Mouse (Mus musculus) CH12.LX (cell line): Measurements from ENCODE around the gene Nav3. TPM values are rescaled to one million over a fixed set of nuclear protein-coding genes. Genes with fewer than 3 reads are reported as not detected.

Experiments used
- DNase-seq: peaks from one replicate; pipeline ENCODE4 v3.0.0-alpha.2; 2013; ENCODE audit errors: extremely low read depth
- H3K27ac ChIP-seq: 2 replicates; pipeline ENCODE4 v1.5.1; 2012; ENCODE audit warnings: low read depth, mild to moderate bottlenecking, control low read depth, moderate library complexity; ENCODE audit not compliant: insufficient read depth
- H3K27me3 ChIP-seq: replicated peaks from 2 replicates; pipeline ENCODE3; 2012; ENCODE audit warnings: inconsistent platforms
- H3K36me3 ChIP-seq, 2 experiments: replicated peaks in 1 of 2; 2 replicates each; pipeline versions ENCODE3 to v1.6.1; 2012; ENCODE audit warnings: inconsistent platforms in 1 of 2, low read length in 1 of 2, mild to moderate bottlenecking in 1 of 2, mixed read lengths in 1 of 2, moderate library complexity in 1 of 2; ENCODE audit not compliant: control insufficient read depth in 1 of 2, insufficient read depth in 1 of 2
- H3K4me1 ChIP-seq, 2 experiments: 2 replicates each; pipeline ENCODE4 v1.6.1; 2012; ENCODE audit warnings: inconsistent platforms in 1 of 2, moderate library complexity in 1 of 2; ENCODE audit not compliant: insufficient read depth in 2 of 2, control insufficient read depth in 1 of 2
- H3K4me2 ChIP-seq: 2 replicates; pipeline ENCODE4 v1.6.1; 2012; ENCODE audit warnings: low read depth, mild to moderate bottlenecking, control low read depth; ENCODE audit not compliant: poor library complexity, insufficient read depth, severe bottlenecking
- H3K4me3 ChIP-seq, 3 experiments: fragments of 150-350 bp in 1 of 3; sonication (generic) in 1 of 3; replicated peaks in 1 of 3; 2 replicates each; pipeline versions ENCODE3 to v1.5.1; 2011 to 2012; ENCODE audit warnings: low read depth in 2 of 3, low read length in 2 of 3, mild to moderate bottlenecking in 2 of 3, moderate library complexity in 2 of 3, control low read depth in 1 of 3, improper control_type of control experiment in 1 of 3, inconsistent platforms in 1 of 3, mixed read lengths in 1 of 3; ENCODE audit not compliant: poor library complexity in 1 of 3
- H3K79me2 ChIP-seq: replicated peaks from 2 replicates; pipeline ENCODE4 v1.6.1; 2012; ENCODE audit warnings: mild to moderate bottlenecking, moderate library complexity; ENCODE audit not compliant: control insufficient read depth, poor library complexity, insufficient read depth, severe bottlenecking; ENCODE audit errors: extremely low read depth
- H3K9ac ChIP-seq: 2 replicates; pipeline ENCODE4 v1.6.1; 2012; ENCODE audit warnings: low read depth, mild to moderate bottlenecking, control low read depth, moderate library complexity; ENCODE audit not compliant: insufficient read depth
- H3K9me3 ChIP-seq: replicated peaks from 2 replicates; pipeline ENCODE3; 2012; ENCODE audit warnings: low read length, inconsistent platforms, mixed read lengths
- BHLHE40 ChIP-seq: IDR thresholded peaks from 2 replicates; pipeline ENCODE4 v1.6.1; 2011; ENCODE audit warnings: mild to moderate bottlenecking, low read depth, low read length, improper control_type of control experiment
- CHD1 ChIP-seq: IDR thresholded peaks from 2 replicates; pipeline ENCODE4 v1.6.1; 2012; ENCODE audit warnings: low read depth, low read length, improper control_type of control experiment, inconsistent platforms
- CHD2 ChIP-seq: IDR thresholded peaks from 2 replicates; pipeline ENCODE4 v1.6.1; 2011; ENCODE audit warnings: low read length, improper control_type of control experiment
- ELF1 ChIP-seq: IDR thresholded peaks from 2 replicates; pipeline ENCODE4 v1.6.1; 2014; ENCODE audit warnings: low read depth, mild to moderate bottlenecking, inconsistent platforms, low read length, improper control_type of control experiment
- EP300 ChIP-seq: IDR thresholded peaks from 2 replicates; pipeline ENCODE4 v1.6.1; 2011; ENCODE audit warnings: low read length, improper control_type of control experiment
- ETS1 ChIP-seq: conservative IDR thresholded peaks from 2 replicates; pipeline ENCODE4 v1.6.1; 2012; ENCODE audit warnings: low read depth, mild to moderate bottlenecking, inconsistent platforms, low read length, improper control_type of control experiment, moderate library complexity
- IRF4 ChIP-seq: IDR thresholded peaks from 2 replicates; pipeline ENCODE4 v1.6.1; 2014; ENCODE audit warnings: low read depth, mild to moderate bottlenecking, inconsistent platforms, low read length, improper control_type of control experiment
- JUND ChIP-seq: conservative IDR thresholded peaks from 2 replicates; pipeline ENCODE4 v1.6.1; 2011; ENCODE audit warnings: low read depth, low read length, improper control_type of control experiment
- MAX ChIP-seq: IDR thresholded peaks from 2 replicates; pipeline ENCODE4 v1.6.1; 2011; ENCODE audit warnings: low read length, improper control_type of control experiment
- MEF2A ChIP-seq: IDR thresholded peaks from 2 replicates; pipeline ENCODE4 v1.6.1; 2014; ENCODE audit warnings: low read depth, mild to moderate bottlenecking, inconsistent platforms, low read length, improper control_type of control experiment, borderline replicate concordance
- NRF1 ChIP-seq: IDR thresholded peaks from 2 replicates; pipeline ENCODE4 v1.6.1; 2014; ENCODE audit warnings: low read depth, mild to moderate bottlenecking, inconsistent platforms, low read length, improper control_type of control experiment, moderate library complexity
- PAX5 ChIP-seq: IDR thresholded peaks from 2 replicates; pipeline ENCODE4 v1.6.1; 2012; ENCODE audit warnings: low read length, inconsistent platforms, mixed read lengths
- RAD21 ChIP-seq: IDR thresholded peaks from 2 replicates; pipeline ENCODE4 v1.6.1; 2011; ENCODE audit warnings: low read depth, mild to moderate bottlenecking, low read length, improper control_type of control experiment, moderate library complexity
- SMC3 ChIP-seq: IDR thresholded peaks from 2 replicates; pipeline ENCODE4 v1.6.1; 2011; ENCODE audit warnings: low read depth, low read length, improper control_type of control experiment
- TBP ChIP-seq: conservative IDR thresholded peaks from 2 replicates; pipeline ENCODE4 v1.6.1; 2011; ENCODE audit warnings: low read depth, low read length, improper control_type of control experiment
- UBTF ChIP-seq: IDR thresholded peaks from 2 replicates; pipeline ENCODE4 v1.6.1; 2012; ENCODE audit warnings: low read depth, mild to moderate bottlenecking, inconsistent platforms, low read length, improper control_type of control experiment, moderate library complexity
- USF1 ChIP-seq: IDR thresholded peaks from 2 replicates; pipeline ENCODE4 v1.6.1; 2014; ENCODE audit warnings: low read depth, mild to moderate bottlenecking, inconsistent platforms, low read length, improper control_type of control experiment
- USF2 ChIP-seq: conservative IDR thresholded peaks from 2 replicates; pipeline ENCODE4 v1.6.1; 2011; ENCODE audit warnings: low read depth, low read length, improper control_type of control experiment
- ZC3H11A ChIP-seq: IDR thresholded peaks from 2 replicates; pipeline ENCODE4 v1.6.1; 2012; ENCODE audit warnings: low read depth, mild to moderate bottlenecking, inconsistent platforms, low read length, improper control_type of control experiment
- ZKSCAN1 ChIP-seq: IDR thresholded peaks from 2 replicates; pipeline ENCODE4 v1.6.1; 2012; ENCODE audit warnings: low read depth, inconsistent platforms, low read length, improper control_type of control experiment, borderline replicate concordance
- ZMIZ1 ChIP-seq: IDR thresholded peaks from 2 replicates; pipeline ENCODE4 v1.6.1; 2012; ENCODE audit warnings: low read depth, mild to moderate bottlenecking, inconsistent platforms, low read length, improper control_type of control experiment
- dilution Hi-C: fragments of 300-500 bp; cut with MboI; formaldehyde crosslinking; loops from 2 replicates; pipeline ENCODE4 v1.14.3; 2020; ENCODE audit warnings: low sequenced_read_pairs; ENCODE audit not compliant: extremely low pct_unique_long_range_greater_than_20kb, extremely low pct_ligation_motif_present
- in situ Hi-C: fragments of 300-500 bp; cut with MboI; formaldehyde crosslinking; loops from 3 replicates; pipeline ENCODE4 v1.14.3; 2019; ENCODE audit warnings: low sequenced_read_pairs, low pct_ligation_motif_present, low pct_unique_long_range_greater_than_20kb, mixed read lengths
- polyA plus RNA-seq: library from polyadenylated mRNA; unstranded; fragments of >175 nt; gene quantifications from 2 replicates; pipeline ENCODE4 v1.2.1, GENCODE M21; 2012; ENCODE audit warnings: low read depth; ENCODE audit not compliant: insufficient read length
- total RNA-seq, 2 experiments: library from RNA; depleted of rRNA; stranded (reverse); fragments of 300-350 nt in 1 of 2; fragments of >200 nt in 1 of 2; gene quantifications; 2 replicates each; pipeline ENCODE4 v1.2.3; 2012 to 2014

The Nav3 gene
- total and polyA plus RNA-seq, 3 experiments = 0.03 TPM; not detected in 2

DNA sequence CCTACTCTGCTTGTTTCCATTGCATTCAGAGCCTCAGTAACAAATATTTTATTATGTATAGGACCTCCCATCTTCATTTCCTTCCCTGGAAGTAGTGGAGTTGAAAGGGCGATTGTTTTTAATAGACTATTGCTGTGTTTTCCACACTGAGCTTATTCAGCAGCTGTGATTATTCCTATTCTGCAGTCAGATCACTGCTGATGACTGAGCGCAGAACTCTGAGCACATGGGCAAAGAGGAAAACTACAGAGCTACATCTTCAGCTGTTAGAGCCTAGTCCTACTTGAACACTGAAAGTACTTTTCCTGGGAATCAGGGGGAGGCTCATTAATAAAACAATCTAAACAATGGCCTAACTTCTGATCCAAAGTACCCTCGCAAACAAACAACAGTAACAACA lies 23.2 kb upstream of the Nav3 start:
- Histone ChIP-seq H3K4me2 (no peak overlapping the region), H3K9ac (no peak overlapping the region), H3K79me2 (no peaks in the 10 kb centered on the region), H3K4me3 (no peak overlapping the region), H3K27ac (no peak overlapping the region), H3K4me1 (no peaks in the 10 kb centered on the region), H3K9me3 (peaks cover 30% of the 10 kb centered on the region), H3K36me3 (no peaks in the 10 kb centered on the region), H3K27me3 (no peaks in the 10 kb centered on the region)
- in situ Hi-C loops (no loop called here), dilution Hi-C loops (no loop called here)
- DNase-seq = no peak
- TF ChIP-seq MAX (no peak), NRF1 (no peak)

DNA sequence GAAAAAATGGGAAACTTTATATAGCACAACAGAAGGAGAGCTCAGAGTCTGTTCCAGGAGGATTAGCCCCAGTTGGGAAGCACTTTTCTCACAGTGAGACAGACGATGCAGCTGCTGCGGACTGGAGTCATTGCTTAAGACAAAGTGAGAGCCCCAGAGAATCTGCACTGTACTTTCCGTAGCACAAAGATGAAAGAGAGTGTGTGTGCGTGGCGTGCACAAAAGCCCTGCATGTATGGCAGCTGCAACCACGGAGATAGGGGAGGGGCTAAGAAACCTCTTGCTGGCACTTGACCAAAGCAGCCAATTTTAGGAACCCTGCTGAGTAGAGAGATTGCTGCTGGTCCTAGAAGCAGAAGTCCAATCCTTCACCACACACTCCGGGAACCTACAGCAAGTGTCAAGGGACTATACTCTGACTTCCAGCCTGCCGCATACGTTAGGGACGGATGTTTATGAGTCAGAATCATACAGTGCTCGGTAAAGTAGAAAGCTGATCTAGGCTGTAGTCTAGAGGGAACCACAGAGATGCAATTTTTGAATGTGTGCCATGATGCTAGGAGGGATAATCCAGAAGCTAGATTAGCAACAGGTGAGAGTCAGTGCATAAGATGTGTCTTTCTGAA lies 21.8 kb upstream of the Nav3 start:
- in situ Hi-C loops (no loop called here), dilution Hi-C loops (no loop called here)
- no peak overlapping the region for H3K27ac ChIP-seq
- H3K9me3 ChIP-seq = peaks cover 26% of the 10 kb centered on the region
- TF ChIP-seq PAX5 (no peak), SMC3 (no peak), EP300 (no peak), CHD2 (no peak), MEF2A (no peak), TBP (no peak), BHLHE40 (no peak), IRF4 (no peak), ZMIZ1 (no peak), ETS1 (no peak), ZC3H11A (no peak), UBTF (no peak), USF1 (no peak), ZKSCAN1 (no peak), RAD21 (no peak), USF2 (no peak), CHD1 (no peak), JUND (no peak), ELF1 (no peak)
- no peak overlapping the region for H3K9ac ChIP-seq
- H3K4me2 ChIP-seq = no peak overlapping the region
- no peaks in the 10 kb centered on the region for H3K27me3 ChIP-seq
- no peaks in the 10 kb centered on the region for H3K36me3 ChIP-seq
- no peaks in the 10 kb centered on the region for H3K79me2 ChIP-seq
- no peak overlapping the region for H3K4me3 ChIP-seq
- no peak for DNase-seq
- H3K4me1 ChIP-seq = no peaks in the 10 kb centered on the region
